Mouse (Mus musculus): ENCODE measurements around the gene Gm5346.
"Not testable (repeated sequence)": the region's sequence is repeated elsewhere in the genome, so short reads cannot be mapped to it uniquely, and the experiment has no call there.

Gene Gm5346

GRCm38 (mm10) chr8:43627176-43627575, at the start of gene Gm5346:
Gm5346 (minus strand) TSS chr8:43627276.
- DNase-seq (ENCODE audit: low spot score), result no peak

DNA sequence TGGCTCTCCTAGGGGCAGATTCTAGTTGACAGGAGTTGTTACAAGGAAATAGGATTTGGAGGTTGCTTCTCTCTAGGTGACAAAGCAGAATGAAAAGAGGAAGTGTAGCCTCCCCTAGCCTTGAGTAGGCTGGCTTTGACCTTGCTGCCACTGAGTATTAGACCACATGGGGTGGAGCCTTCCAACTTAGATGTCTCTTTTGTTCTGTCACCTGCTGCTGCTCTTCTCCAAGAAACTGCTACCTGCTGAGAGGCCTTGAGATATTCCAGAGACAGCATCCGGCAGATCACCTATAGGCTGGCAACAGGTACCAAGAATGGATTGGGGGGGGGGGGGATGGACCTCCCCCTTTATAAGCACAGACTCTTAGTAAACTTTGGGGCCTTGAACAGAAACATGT, 11.0 kb downstream of the Gm5346 start:
- DNase-seq (ENCODE audit: low spot score), result no peak

DNA sequence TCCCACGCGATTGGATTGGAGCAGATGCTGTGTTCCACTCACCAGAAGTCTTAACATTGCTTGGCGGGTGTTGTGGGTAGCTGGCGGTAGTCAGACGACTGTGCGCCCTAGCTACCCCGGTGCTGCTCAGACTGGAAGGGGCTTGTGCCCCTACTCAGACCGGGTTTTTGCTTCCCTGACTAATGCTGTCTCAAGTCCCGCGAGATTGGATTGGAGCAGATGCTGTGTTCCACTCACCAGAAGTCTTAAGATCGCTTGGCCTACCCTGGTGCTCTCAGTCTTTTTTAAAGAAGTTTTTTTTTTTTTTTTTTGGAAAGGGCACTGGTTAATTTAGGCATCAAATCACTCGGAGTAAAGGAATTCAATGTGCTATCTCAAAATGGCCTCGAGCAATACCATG, 23.4 kb downstream of the Gm5346 start:
- DNase-seq (ENCODE audit: low spot score), result not testable (repeated sequence)

DNA sequence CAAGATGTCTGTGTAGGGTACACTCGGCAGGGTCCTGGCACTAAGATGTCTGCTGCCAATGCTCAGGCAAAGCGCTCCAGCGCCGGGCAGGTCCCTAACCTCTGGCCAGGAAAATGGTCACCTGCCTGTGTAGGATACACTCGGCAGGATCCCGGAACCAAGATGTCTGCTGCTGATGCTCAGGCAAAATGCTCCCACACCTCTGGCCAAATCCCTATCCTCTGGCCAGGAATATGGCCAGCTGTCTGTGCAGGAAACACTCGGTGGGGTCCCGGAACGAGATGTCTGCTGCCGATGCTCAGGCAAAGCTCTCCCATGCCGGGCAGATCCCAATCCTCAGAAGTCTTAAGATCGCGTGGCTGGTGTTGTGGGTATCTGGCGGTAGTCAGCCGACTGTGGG, 23.9 kb downstream of the Gm5346 start:
- DNase-seq (ENCODE audit: low spot score), result not testable (repeated sequence)

DNA sequence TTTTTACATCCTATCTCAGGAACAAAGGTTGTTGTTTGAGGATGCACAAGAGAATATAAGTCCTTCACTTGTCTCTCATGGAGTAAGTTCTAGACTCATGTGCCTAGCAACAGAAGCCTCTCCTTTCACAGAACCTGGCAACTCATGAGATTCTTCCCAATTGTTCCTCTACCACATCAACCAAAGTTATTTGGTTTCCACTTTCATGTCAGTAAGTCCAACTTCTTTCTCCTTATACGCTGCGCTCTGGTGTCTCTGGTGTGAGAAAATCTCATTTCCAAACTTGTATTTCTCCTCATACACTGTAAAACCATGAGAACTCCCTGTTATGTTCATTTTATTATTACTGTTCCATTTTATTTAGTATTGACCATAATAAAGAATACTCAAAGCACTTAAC, 50.5 kb downstream of the Gm5346 start, which contains the start of gene Adam26a:
Adam26a (minus strand) TSS at position 101 of the 400 bp plus-strand sequence.
- DNase-seq (ENCODE audit: low spot score), result not testable (repeated sequence)

All from spleen, adult 12 weeks (tissue).